Mouse (Mus musculus) MEL (cell line): Measurements from ENCODE around the gene Lacc1.

Source experiments
- CHD1 ChIP-seq: IDR thresholded peaks from 2 replicates; pipeline ENCODE4 v1.6.1; 2012; ENCODE audit warnings: low read depth, mild to moderate bottlenecking, inconsistent platforms, low read length, improper control_type of control experiment
- MXI1 ChIP-seq: IDR thresholded peaks from 2 replicates; pipeline ENCODE4 v1.6.1; 2011; ENCODE audit warnings: mild to moderate bottlenecking, low read depth, low read length, improper control_type of control experiment
- NRF1 ChIP-seq: IDR thresholded peaks from 2 replicates; pipeline ENCODE4 v1.6.1; 2014; ENCODE audit warnings: low read depth, mild to moderate bottlenecking, inconsistent platforms, low read length, improper control_type of control experiment, moderate library complexity; ENCODE audit not compliant: poor library complexity, insufficient read depth, severe bottlenecking
- POLR2AphosphoS2 ChIP-seq: IDR thresholded peaks from 2 replicates; pipeline ENCODE4 v1.6.1; 2011; ENCODE audit warnings: low read length, improper control_type of control experiment

- TF ChIP-seq POLR2AphosphoS2 (no peak), CHD1 (no peak), NRF1 (no peak), MXI1 (no peak)
These were observed 626 bp upstream of the Lacc1 start for GRCm38 (mm10) chr14:77037330-77037729.
